Mouse (Mus musculus) granulocyte monocyte progenitor cell, adult 5-6 weeks (primary cell): Measurements from ENCODE around the gene Sema3f. TPM values are rescaled to one million over a fixed set of nuclear protein-coding genes. Genes with fewer than 3 reads are reported as not detected.

Experiments used
- ATAC-seq: replicated peaks from 2 replicates; pipeline ENCODE4 v1.8.0; 2016; ENCODE audit warnings: mild to moderate bottlenecking, moderate TSS enrichment, inconsistent platforms; ENCODE audit not compliant: poor library complexity, severe bottlenecking
- total RNA-seq, 2 experiments: library from RNA; stranded (forward) in 1 of 2; stranded (reverse) in 1 of 2; fragments of 200-712, 200-1000 nt in 1 of 2; fragments of >200 nt in 1 of 2; fragmentation: Nextera tagmentation in 1 of 2; gene quantifications; 2 replicates each; pipeline ENCODE4 v1.2.3; 2014 to 2017

Gene Sema3f
- total RNA-seq, 2 experiments from 2014 or later, result not detected

GRCm38 (mm10) chr9:107667219-107667618, 43.1 kb downstream of the Sema3f start:
- peak; percentile 55 for ATAC-seq

GRCm38 (mm10) chr9:107666751-107667205, 43.5 kb downstream of the Sema3f start:
- peak; percentile 18; the same call in 1 of the 2 replicates for ATAC-seq

DNA sequence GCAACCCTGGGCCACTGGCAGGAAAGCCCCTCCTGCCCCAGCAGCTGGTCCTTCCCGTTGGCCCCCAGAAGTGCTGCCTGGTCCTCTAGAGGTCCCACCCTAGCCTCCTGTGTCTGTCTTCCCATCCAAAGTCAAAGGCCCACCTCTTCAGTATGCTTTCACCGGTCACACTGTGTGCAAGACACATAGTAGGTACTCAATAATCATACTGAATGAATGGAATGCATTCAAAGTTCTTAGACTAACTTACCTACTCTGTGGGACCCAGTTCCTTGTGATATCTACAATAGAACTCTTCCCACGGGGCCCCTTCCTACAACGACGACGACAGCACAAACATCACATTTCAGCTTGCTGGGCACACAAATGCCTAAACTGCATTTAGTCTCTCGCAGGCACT, 45.0 kb downstream of the Sema3f start:
- no peak for ATAC-seq

DNA sequence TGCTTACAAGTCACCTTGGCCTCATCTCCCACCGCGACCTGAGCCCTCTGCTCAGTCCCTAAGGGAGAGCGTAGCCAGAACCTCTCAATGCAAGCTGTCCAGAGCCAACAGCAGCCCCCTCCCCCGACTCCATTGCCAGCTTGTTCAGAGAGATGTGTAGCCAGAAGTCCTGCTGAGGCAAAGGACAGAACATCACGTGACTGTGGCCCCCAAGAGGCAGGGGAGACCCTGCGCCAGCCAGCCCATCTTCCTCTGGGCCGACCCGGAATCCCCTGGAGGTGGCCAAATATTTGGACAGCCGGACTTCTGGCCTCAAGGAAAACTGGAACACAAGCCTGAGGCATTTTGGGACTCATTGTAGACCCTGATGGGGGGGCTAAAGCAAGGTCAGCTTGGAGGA, 46.8 kb downstream of the Sema3f start:
- no peak for ATAC-seq

GRCm38 (mm10) chr9:107662342-107662741, 47.9 kb downstream of the Sema3f start:
- ATAC-seq, result no peak

GRCm38 (mm10) chr9:107660777-107661176, 49.5 kb downstream of the Sema3f start:
- no peak for ATAC-seq

GRCm38 (mm10) chr9:107659961-107660360, 50.3 kb downstream of the Sema3f start:
- ATAC-seq, result no peak

GRCm38 (mm10) chr9:107659551-107659950, 50.7 kb downstream of the Sema3f start:
- ATAC-seq, result no peak

DNA sequence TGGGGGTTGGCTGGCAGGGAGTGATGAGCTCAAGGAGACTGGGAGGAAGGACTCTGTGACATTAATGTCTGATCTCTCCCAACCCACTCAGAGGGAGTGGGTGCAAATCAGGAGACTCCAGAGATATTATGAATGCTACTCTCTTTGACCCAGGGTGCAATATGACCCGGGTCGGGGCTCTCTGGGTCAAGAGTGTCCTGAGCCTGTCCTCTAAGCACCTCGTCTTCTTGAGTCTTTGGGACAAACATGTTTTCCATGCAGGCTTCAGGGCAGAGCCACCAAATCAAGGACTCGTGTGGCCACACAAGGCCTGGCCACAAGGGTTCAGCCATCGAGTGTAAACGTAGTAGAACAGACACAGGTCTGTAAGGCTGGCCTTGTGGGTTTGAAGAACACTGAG, 52.2 kb downstream of the Sema3f start:
- no peak for ATAC-seq

DNA sequence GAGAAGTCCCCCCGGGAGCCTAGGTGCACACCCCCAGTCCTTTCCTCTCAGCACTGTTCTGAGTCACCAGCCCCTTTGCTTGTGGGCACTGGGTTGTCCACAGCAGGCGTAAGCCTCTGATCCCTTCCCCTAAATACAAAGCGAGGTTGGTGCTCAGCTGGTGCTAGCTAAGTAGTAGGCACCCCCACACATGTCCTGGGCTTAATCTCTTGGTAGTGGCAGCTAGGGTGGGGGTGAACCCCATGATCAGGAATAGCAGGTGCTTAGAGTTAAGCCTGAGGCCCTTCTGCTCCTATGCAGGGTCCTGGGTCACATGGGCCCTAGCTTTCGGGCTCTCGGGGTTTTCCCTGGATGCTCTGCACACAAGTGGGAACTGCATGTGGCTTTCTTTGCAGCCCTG, 53.1 kb downstream of the Sema3f start:
- no peak for ATAC-seq

DNA sequence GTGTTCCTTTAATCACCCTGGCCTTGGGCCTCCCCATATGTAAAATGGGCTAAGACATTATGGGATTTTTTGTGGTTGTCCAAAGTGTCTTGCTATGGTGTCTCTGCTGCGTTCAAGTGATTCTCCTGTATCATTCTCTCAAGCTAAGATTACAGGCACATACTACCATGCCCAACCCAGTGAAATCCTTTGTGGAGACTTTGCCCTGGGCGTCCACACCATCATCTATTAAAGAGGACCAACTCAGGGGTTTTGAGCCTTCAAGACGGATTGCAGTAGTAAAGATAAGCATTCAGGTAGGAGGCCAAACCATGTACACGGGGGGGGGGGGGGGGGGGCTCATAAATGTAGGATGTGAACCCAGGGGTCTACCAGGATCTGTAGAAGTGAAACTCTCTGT, 55.7 kb downstream of the Sema3f start:
- no peak for ATAC-seq

- ATAC-seq, result no peak
Measured at GRCm38 (mm10) chr9:107653474-107653873, 56.8 kb downstream of the Sema3f start.

GRCm38 (mm10) chr9:107650708-107651481, 59.4 kb downstream of the Sema3f start:
- no peak for ATAC-seq

- no peak for ATAC-seq
Measured at GRCm38 (mm10) chr9:107650225-107650624, 60.0 kb downstream of the Sema3f start.

GRCm38 (mm10) chr9:107648767-107649166, 61.5 kb downstream of the Sema3f start:
- ATAC-seq, result no peak

GRCm38 (mm10) chr9:107646975-107647374, 63.3 kb downstream of the Sema3f start:
- no peak for ATAC-seq

DNA sequence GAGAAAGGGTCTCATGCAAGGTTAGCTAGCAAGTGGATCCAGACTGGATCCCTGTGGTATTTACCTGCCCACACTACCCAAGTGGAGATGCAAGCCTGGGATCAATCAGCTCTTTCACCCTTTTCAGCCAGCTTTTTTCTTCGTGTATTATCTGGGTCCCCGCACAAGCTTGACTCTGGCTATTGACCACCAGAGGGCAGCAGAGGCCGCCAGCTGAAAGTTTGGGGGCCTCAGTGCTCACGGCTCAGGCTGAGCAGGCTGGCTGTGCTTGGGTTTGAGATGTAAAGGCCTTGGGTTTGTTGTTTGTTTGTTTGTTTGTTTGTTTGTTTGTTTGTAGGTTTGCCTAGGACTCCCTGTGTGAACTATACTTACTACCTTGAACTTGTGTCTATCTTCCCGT, 64.7 kb downstream of the Sema3f start:
- peak; percentile 64 for ATAC-seq

GRCm38 (mm10) chr9:107645153-107645510, 65.1 kb downstream of the Sema3f start:
- no peak for ATAC-seq

DNA sequence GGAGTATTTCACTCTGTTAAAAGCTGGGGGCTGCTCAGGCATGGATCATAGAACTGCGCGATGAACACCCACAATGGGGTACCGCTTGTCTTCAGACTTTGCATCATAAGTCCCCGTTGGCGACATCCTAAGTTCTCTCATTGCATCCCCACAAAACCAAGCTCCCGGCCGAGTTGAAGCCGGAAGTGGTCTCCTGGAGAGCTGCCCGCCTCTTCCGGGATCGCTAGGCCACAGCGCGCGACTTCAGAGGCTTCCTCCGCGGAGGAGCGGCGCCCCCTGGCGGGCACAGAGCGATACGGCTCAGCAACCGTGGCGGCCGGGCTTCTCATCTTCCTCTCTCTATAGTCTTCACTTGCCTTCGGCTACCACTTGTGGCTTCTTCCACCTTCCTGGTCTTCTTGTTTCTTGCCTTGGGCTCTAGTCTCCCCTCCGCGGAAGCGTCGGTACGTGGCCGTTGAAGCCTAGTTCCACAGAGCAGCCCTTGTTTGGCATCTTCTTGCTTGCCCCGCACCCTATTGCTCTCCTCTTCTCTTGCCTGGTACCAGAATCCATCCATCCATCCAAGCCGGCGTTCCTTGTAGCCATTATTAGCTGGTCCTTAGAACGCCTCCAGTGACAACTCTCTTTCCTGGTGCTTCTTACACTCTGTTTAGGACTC, 65.7 kb downstream of the Sema3f start:
- ATAC-seq, result peak; percentile 65

GRCm38 (mm10) chr9:107643544-107644214, 66.6 kb downstream of the Sema3f start:
- no peak for ATAC-seq

DNA sequence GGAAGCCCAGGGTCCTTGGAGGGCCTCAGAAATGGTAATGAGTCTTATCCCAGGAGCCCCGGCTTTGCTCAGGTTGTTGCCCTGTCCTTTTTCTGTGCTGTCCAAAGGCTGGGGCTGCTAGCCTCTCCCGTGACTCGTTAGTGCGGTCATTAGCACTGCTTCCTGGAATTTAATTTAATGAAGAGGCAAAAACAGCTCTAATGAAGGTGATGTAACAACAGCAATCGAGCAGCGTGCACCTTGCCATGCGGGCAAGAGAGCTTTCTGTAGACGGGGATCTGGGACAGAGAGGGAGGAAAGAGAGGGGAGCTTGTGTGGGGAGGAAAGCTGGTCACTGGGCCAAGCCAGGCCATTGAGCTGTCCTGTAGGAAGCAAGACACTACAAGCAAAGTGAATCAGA, 68.6 kb downstream of the Sema3f start:
- no peak for ATAC-seq
